Comparison of ENCODE assay signal across 9 mouse cellular contexts in genomic region chr11:50887390-50888128, GRCm38 (mm10). TPM values are rescaled to one million over a fixed set of nuclear protein-coding genes. Genes with fewer than 3 reads are reported as not detected.
DNase-seq lines count a peak whose midpoint lies in the region; ATAC-seq and TF ChIP-seq lines count a peak whose summit lies in the region.
"Had no signal": no experiment of that assay in that cellular context is flagged by ENCODE, and none has a peak within 500 bp of the region (broad histone marks: within the 10 kb centered on the region; RNA-seq: fewer than 3 reads in every experiment).

Gene Zfp454, minus strand, starts transcription at chr11:50887651.

- H3K9ac ChIP-seq in forebrain, embryonic 16.5 days (replicated peaks; ENCODE audit: low read depth, low read length): peak within 1 kb of the TSS; percentile 55
- H3K9ac ChIP-seq in liver, embryonic 12.5 days: 0 out of 2 replicates have a peak within 1 kb of the TSS, but pooled peaks have one; percentile 7
- peak within 1 kb of the TSS; percentile 60 for H3K9ac ChIP-seq in neural tube, embryonic 14.5 days (replicated peaks; ENCODE audit: low read depth, low read length)

- H3K4me2 ChIP-seq in forebrain, embryonic 16.5 days (ENCODE audit: low read length): peak within 1 kb of the TSS; percentile 80
- peak within 1 kb of the TSS; percentile 54 for H3K4me2 ChIP-seq in liver, embryonic 12.5 days
- H3K4me2 ChIP-seq in neural tube, embryonic 14.5 days (ENCODE audit: low read depth, low read length): peak within 1 kb of the TSS; percentile 74

- H3K4me3 ChIP-seq in cerebellum, adult 2 months (replicated peaks; ENCODE audit: insufficient read depth, low read depth, low read length): peak within 1 kb of the TSS; percentile 88
- peak within 1 kb of the TSS; percentile 51 for H3K4me3 ChIP-seq in forebrain, embryonic 16.5 days (replicated peaks; ENCODE audit: low read length)
- H3K4me3 ChIP-seq in liver, embryonic 12.5 days: peak within 1 kb of the TSS; percentile 41
- peak within 1 kb of the TSS; percentile 48 for H3K4me3 ChIP-seq in neural tube, embryonic 14.5 days (ENCODE audit: low read depth, low read length)
- H3K4me3 ChIP-seq in thymus, adult 2 months (ENCODE audit: control insufficient read depth, insufficient read depth, low read length): no peak within 1 kb of the TSS

- TF ChIP-seq POLR2A in cerebellum, adult 2 months (IDR thresholded peaks at IDR 0.05; ENCODE audit: borderline replicate concordance, insufficient read depth, low read length): peak; percentile 80; the same call in 1 of the 2 replicates
- TF ChIP-seq POLR2A in thymus, adult 2 months (IDR thresholded peaks at IDR 0.05; ENCODE audit: control insufficient read depth, extremely low read depth, insufficient read depth, low read length, poor library complexity): no peak

- intact Hi-C loops in heart, postnatal 10 days (cut with DNase I): loop anchor here (1.0 kb wide), 1 partner anchor 46 kb away; the partner anchor contains the start of gene Zfp879

- DNase-seq in ES-CJ7 (ENCODE audit: low read depth, low spot score): peak; percentile 94
- DNase-seq in cerebellum, adult 2 months: peak; percentile 94 to 97
- peak; percentile 89 to 92 for DNase-seq in heart, postnatal 10 days
- DNase-seq in kidney, postnatal 4 days: peak; percentile 90 to 93
- DNase-seq in thymus, adult 2 months: peak; percentile 11

- ATAC-seq in forebrain, embryonic 16.5 days: peak; percentile 97
- ATAC-seq in liver, embryonic 12.5 days: peak; percentile 55; the same call in 1 of the 2 replicates
- peak; percentile 96 for ATAC-seq in neural tube, embryonic 14.5 days (ENCODE audit: low read depth)

- 5% methylated on average over 26 of the region's 26 CpGs for WGBS in cerebellum, adult 2 months
- WGBS in forebrain, embryonic 16.5 days: 6% methylated on average over 26 of the region's 26 CpGs
- WGBS in liver, embryonic 12.5 days (ENCODE audit: insufficient replicate concordance): 7% methylated on average over 26 of the region's 26 CpGs
- WGBS in neural tube, embryonic 14.5 days: 6% methylated on average over 26 of the region's 26 CpGs
- WGBS in thymus, adult 2 months: 16% methylated on average over 26 of the region's 26 CpGs

- H3K4me1 ChIP-seq in cerebellum, adult 2 months (ENCODE audit: control insufficient read depth, insufficient read depth, low read length): peaks cover 8% of the 10 kb centered on the region; the same call in 1 of the 2 replicates
- peaks cover 11% of the 10 kb centered on the region for H3K4me1 ChIP-seq in forebrain, embryonic 16.5 days (replicated peaks; ENCODE audit: control insufficient read depth, insufficient read depth, low read length)
- no peaks in the 10 kb centered on the region for H3K4me1 ChIP-seq in liver, embryonic 12.5 days
- H3K4me1 ChIP-seq in neural tube, embryonic 14.5 days (ENCODE audit: control insufficient read depth, insufficient read depth, low read length): peaks cover 7% of the 10 kb centered on the region; the same call in 1 of the 2 replicates
- H3K4me1 ChIP-seq in thymus, adult 2 months (replicated peaks; ENCODE audit: control insufficient read depth, insufficient read depth, low read length): no peaks in the 10 kb centered on the region

- no peak for TF ChIP-seq CTCF in cerebellum, adult 2 months (IDR thresholded peaks at IDR 0.05; ENCODE audit: borderline replicate concordance, insufficient read depth, low read depth, low read length)
- TF ChIP-seq CTCF in thymus, adult 2 months (IDR thresholded peaks at IDR 0.05; ENCODE audit: borderline replicate concordance, control insufficient read depth, extremely low read depth, insufficient read depth, low read length, poor library complexity): no peak

- no peaks in the 10 kb centered on the region for H3K9me3 ChIP-seq in forebrain, embryonic 16.5 days (ENCODE audit: control insufficient read depth, low read length)
- H3K9me3 ChIP-seq in liver, embryonic 12.5 days (replicated peaks): no peaks in the 10 kb centered on the region
- H3K9me3 ChIP-seq in neural tube, embryonic 14.5 days (ENCODE audit: control insufficient read depth, low read length): peaks cover 4% of the 10 kb centered on the region; the same call in 1 of the 2 replicates

- no peaks in the 10 kb centered on the region for H3K27me3 ChIP-seq in cerebellum, adult 2 months (ENCODE audit: control insufficient read depth, insufficient read depth, low read length)
- H3K27me3 ChIP-seq in forebrain, embryonic 16.5 days (replicated peaks; ENCODE audit: control insufficient read depth, insufficient read depth, low read length): no peaks in the 10 kb centered on the region
- H3K27me3 ChIP-seq in liver, embryonic 12.5 days (replicated peaks): no peaks in the 10 kb centered on the region
- no peaks in the 10 kb centered on the region for H3K27me3 ChIP-seq in neural tube, embryonic 14.5 days (ENCODE audit: control insufficient read depth, insufficient read depth, low read length)
- no peaks in the 10 kb centered on the region for H3K27me3 ChIP-seq in thymus, adult 2 months (ENCODE audit: control insufficient read depth, insufficient read depth, low read length)

- peaks cover 3% of the 10 kb centered on the region; the same call in 1 of the 2 replicates for H3K36me3 ChIP-seq in forebrain, embryonic 16.5 days (ENCODE audit: control insufficient read depth, insufficient read depth)
- no peaks in the 10 kb centered on the region for H3K36me3 ChIP-seq in liver, embryonic 12.5 days
- peaks cover 9% of the 10 kb centered on the region; the same call in 1 of the 2 replicates for H3K36me3 ChIP-seq in neural tube, embryonic 14.5 days (ENCODE audit: control insufficient read depth, insufficient read depth, low read length)
- no peaks in the 10 kb centered on the region for H3K36me3 ChIP-seq in thymus, adult 2 months (ENCODE audit: control insufficient read depth, insufficient read depth, low read length)

- peak within 1 kb of the TSS; percentile 53; the same call in 1 of the 2 replicates for H3K27ac ChIP-seq in cerebellum, adult 2 months (ENCODE audit: insufficient read depth, low read length)
- H3K27ac ChIP-seq in forebrain, embryonic 16.5 days (ENCODE audit: low read length): peak within 1 kb of the TSS; percentile 75
- H3K27ac ChIP-seq in liver, embryonic 12.5 days: no peak within 1 kb of the TSS
- peak within 1 kb of the TSS; percentile 76 for H3K27ac ChIP-seq in neural tube, embryonic 14.5 days (ENCODE audit: low read depth, low read length)
- no peak within 1 kb of the TSS for H3K27ac ChIP-seq in thymus, adult 2 months (ENCODE audit: control insufficient read depth, insufficient read depth, low read length)

RNA-seq across cellular contexts. Expression of gene Zfp454, which starts in this region (rescaled TPM):
- polyA plus RNA-seq in cerebellum, adult 2 months (2012; rRNA removed): 7.1 TPM in 2 replicates
- 17.4 and 18.8 TPM in 2 replicates for polyA plus RNA-seq in forebrain, embryonic 16.5 days (2015; fragmentation: Nextera tagmentation; extraction: Ambion mirVana)
- total RNA-seq in heart, postnatal 10 days (2021): 1 to 10 TPM; 1.1 to 2.3 TPM
- 0.60 and 0.91 TPM in 2 replicates for polyA plus RNA-seq in liver, embryonic 12.5 days (2016; fragmentation: Nextera tagmentation; extraction: Ambion mirVana)
- 10.8 and 13.8 TPM in 2 replicates for polyA plus RNA-seq in neural tube, embryonic 14.5 days (2014; fragmentation: Nextera tagmentation; extraction: Ambion mirVana)
- polyA plus RNA-seq in thymus, adult 2 months (2012; rRNA removed): not detected in 2 replicates
- total RNA-seq: CH12.LX had no signal

Comparison
In these comparisons a context has a peak if more than half of its experiments do, and no peak if none do; other contexts are left out.
1. Peak in ATAC-seq, H3K4me3 ChIP-seq, H3K9ac ChIP-seq and H3K4me2 ChIP-seq in liver, embryonic 12.5 days; RNA of the gene not detected or under 1 TPM.
2. Peak in DNase-seq in thymus, adult 2 months; RNA of the gene not detected or under 1 TPM.
3. DNase-seq: peak in every context shown above with its lines; median percentile 96 in cerebellum, adult 2 months; 94 in ES-CJ7; 92 in kidney, postnatal 4 days; 90 in heart, postnatal 10 days; 11 in thymus, adult 2 months.
4. H3K27ac ChIP-seq: peak in cerebellum, adult 2 months (single experiment), forebrain, embryonic 16.5 days (single experiment) and neural tube, embryonic 14.5 days (single experiment); none in liver, embryonic 12.5 days (single experiment) and thymus, adult 2 months (single experiment).
5. H3K9ac ChIP-seq: peak in every context shown above with its lines; median percentile 60 in neural tube, embryonic 14.5 days; 55 in forebrain, embryonic 16.5 days; 7 in liver, embryonic 12.5 days.
6. Peak in every context shown above with its lines, with median percentiles within 50 percentile points of each other: ATAC-seq and H3K4me2 ChIP-seq.